Mouse (Mus musculus) layer of hippocampus, postnatal 25 days (tissue): ENCODE data around the gene Gm5089. TPM values are rescaled to one million over a fixed set of nuclear protein-coding genes. Genes with fewer than 3 reads are reported as not detected.

ENCODE experiments used
- DNase-seq, 2 experiments: peaks; one replicate each; pipeline ENCODE4 v3.0.0; 2022; ENCODE audit warnings: mixed read lengths in 2 of 2, low spot score in 1 of 2; ENCODE audit errors: extremely low spot score in 1 of 2
- total RNA-seq, 2 experiments: library from RNA; stranded (reverse); gene quantifications; 2 replicates each; pipeline ENCODE4 v1.2.3; 2021

Gm5089 gene
- total RNA-seq, 2 experiments from 2014 or later = 0.12 to 0.42 TPM

DNA sequence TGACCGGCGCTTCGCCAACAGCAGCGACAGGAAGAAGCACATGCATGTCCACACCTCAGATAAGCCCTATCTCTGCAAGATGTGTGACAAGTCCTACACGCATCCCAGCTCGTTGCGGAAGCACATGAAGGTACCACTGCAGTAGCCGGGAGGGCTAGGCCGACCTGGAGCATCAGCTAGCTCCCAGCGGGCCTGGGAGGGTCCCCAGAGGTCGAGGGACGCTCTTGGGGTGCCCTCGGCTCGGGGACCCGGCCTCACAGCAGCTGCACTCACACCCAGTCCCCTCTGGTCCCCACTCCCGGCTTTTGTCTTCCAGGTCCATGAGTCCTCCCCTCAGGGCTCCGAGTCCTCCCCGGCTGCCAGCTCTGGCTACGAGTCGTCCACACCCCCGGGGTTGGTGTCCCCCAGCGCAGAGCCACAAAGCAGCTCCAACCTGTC is 27.7 kb upstream of the Gm5089 start:
- DNase-seq = no peak

DNA sequence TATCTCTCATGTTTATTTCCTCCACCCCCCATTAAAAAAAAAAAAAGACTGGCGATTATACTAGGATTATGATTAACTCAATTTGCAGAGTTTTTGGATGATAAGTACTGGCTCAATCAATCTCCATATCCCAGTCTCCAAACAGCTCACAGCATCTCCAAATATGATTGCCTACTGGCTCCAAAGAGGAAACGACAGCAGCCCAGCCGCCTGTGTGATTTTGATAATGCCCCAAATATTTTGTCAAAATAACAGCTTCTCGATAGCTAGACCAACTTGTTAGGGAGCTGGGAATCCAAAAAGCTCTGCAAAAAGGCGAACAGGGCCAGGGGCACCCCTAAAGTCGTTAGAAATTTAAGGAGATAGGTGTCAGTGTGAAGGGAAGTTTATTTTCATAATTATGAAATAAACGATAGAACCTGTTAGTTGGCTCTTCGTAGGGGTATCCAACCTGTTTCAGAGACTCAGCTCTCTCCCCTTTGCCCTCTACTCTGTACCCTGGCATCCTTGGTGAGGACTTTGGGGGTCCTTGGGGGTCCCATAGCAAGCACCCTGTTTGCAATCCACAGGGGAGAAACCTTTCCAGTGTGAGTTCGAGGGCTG is 27.2 kb upstream of the Gm5089 start:
- DNase-seq = no peak

DNA sequence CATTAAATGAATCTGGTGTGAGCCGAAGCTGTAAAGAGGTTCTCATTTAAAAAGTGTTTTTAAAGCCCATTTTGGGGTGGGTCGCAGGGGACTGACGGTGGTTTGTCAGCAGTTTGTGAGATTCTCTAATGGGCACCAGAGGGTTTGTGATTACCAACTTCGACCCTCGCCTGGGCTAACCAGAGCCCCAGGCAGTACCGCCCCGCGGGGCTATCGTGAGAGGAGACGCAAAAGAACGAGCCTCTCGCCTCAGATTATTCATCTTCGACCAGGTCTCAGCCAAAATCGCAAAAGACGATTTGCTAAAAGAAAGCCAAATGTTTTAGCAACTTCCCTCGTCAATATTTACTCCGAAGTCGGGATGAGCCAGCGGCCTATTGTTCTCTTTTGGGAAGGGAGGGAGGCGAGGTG is 26.4 kb upstream of the Gm5089 start:
- no peak for DNase-seq

DNA sequence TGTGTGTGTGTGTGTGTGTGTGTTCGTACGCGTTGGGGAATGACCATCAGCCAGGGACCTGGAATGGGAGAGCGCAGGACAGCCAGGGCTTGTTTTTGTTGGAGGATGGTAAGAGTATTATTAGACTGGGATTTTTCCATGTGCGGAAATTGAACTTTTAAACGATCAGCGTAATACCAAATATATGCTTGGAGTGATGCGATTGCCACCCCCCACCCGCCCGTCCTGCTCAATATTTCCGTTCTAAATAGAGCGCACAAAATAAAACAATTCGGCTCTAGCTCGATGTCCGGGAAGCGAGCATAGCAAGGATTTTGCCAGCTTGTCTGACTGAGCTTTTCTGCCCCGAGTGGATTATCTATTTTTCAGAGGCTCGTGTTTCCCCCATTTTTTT is 25.9 kb upstream of the Gm5089 start:
- no peak for DNase-seq

DNA sequence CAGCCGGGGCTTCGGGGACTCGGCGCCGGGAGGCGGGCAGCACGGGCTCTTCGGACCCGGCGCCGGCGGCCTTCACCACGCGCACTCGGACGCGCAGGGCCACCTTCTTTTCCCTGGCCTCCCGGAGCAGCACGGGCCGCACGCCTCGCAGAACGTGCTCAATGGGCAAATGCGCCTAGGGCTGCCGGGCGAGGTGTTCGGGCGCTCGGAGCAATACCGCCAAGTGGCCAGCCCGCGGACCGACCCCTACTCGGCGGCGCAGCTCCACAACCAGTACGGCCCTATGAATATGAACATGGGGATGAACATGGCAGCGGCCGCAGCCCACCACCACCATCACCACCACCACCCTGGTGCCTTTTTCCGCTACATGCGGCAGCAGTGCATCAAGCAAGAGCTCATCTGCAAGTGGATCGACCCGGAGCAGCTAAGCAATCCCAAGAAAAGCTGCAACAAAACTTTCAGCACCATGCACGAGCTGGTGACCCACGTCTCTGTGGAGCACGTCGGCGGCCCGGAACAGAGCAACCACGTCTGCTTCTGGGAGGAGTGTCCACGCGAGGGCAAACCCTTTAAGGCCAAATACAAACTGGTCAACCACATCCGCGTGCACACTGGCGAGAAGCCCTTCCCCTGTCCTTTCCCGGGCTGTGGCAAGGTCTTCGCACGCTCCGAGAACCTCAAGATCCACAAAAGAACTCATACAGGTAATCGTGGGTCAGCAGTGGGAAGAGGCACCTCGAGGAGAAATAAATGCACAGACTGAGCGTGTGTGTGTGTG is 25.3 kb upstream of the Gm5089 start:
- no peak for DNase-seq

DNA sequence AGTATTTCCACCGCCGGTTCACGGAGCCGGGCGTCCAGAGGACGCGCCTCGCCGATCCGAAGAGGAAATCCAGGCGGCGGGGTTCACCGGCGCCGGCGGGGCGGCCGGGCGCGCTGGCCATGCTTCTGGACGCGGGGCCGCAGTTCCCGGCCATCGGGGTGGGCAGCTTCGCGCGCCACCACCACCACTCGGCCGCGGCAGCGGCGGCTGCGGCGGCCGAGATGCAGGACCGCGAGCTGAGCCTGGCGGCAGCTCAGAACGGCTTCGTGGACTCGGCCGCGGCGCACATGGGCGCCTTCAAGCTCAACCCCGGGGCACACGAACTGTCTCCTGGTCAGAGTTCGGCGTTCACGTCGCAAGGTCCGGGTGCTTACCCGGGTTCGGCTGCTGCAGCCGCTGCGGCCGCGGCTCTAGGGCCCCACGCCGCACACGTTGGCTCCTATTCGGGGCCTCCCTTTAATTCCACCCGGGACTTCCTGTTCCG is 24.7 kb upstream of the Gm5089 start:
- no peak for DNase-seq

DNA sequence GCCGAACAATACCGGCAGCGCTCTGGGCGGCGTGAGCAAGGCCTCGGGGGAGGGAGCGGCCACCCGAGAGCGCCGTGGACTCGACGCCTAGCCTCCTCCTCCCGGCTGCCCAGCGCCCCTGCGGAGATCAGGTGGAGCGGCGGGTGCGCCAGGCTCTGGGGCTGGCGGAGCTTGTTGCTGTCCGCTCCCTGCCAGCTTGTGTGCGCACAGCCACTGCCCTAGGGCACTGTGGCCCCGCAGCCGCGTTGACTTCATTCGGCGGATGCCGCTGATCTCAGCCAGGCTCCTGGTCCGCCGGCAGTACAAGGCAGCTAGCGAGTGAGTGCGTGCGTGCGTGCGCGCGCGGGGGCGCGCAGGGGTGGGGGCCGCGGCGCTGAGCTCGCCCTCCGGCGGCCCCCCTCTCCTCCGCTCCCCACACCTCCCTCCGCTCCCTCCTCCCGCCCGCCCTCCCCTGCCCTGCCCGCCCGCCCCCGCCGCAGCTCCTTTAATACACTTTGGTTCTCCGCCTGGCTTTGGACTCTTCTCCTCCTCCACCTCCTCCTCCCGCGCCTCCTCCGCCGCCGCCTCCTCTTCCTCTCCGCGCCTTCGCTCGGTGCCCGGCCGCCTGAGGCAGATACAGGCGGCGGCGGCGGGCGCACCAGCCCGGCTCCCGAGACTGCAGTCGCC is 24.1 kb upstream of the Gm5089 start, which contains the start of gene Zic2:
Zic2 (plus strand) TSS at position 545 of the 666 bp plus-strand sequence.
- peak in 1 of 2 experiments; percentile 51 for DNase-seq

DNA sequence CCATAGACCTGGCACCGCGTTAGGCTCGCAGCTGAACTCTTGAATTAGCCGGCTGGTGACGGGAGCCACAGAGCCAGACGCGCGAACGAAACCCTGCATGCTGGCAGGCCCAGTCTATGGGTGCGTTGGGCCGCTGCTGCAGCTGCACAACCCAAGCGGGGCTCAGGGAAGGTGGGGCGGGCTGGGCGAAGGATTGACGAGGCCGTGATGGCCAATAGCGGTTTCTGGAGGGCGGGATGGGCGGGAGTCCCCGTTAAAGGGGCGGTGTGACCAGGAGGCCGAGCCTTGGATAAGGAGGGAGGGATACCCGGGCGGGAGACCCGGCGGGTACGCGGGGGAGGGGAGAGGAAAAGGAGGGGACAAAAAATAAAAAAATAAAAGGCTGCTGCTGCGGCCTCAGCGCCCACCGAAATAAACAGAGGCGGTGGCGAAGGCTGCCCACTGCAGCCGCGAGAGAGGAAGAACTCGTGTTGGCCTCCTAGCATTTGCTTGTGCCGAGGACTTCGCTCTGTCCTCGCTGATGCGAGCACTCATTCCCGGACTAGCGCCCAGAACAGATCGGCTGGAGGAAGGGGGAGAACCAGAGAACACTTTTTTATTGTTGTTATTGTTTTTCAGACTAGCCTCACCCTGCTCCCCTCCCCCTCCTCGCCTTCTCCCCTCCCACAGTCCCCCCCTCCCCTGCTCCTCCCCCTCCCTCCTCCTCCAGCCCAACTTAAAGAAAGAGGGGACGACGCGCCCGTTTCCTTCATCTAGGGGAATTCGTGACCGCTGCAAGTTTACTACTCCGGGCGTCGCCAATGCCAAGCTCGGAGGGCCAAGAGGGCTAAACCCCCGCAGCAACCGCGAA is 23.4 kb upstream of the Gm5089 start:
- no peak for DNase-seq

DNA sequence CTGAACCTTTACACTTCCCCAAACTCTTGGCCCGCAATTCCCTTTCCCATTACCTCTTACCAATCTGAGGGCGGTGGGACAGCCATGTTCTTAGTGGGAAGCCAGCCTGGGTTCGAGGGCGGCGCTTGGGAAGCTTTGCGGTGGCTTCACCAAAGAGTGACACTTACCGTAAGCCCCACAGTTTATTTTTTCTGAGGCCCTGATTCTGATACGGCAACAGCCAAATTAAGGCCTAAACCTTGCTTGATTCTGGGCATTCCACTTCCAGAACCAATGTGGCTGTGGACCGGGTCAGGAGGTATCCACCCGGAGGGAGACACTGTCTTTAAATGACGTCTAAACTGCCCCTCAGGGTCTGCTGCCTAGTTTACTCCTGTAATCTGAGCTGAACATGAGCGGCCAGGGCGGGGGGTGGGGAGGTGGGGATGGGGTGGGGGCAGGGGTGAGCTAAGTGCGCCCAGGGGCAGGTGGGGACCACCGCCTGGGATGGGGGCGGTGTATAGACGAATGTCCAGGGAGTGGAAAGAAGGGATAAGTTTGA is 22.4 kb upstream of the Gm5089 start:
- DNase-seq = no peak

DNA sequence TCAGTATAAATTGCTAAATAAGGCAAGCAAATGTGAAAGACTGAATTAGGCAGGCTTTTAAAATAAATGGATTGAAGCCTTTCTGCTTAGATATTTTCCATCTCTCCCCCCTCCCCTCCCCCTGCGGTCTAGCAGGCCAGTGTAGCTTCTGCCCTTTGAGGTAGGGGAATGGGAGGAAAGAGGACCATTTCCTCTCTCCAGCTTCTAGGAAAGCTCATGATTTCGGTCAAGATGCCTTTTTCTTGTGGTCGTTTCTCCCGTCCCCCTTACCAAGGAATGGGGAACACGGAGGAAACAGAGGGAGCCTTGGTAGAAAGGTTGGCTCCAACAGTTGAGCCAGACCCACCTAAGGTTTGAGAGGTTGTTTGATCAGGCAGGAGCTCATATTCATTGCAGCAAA is 21.7 kb upstream of the Gm5089 start:
- no peak for DNase-seq

DNA sequence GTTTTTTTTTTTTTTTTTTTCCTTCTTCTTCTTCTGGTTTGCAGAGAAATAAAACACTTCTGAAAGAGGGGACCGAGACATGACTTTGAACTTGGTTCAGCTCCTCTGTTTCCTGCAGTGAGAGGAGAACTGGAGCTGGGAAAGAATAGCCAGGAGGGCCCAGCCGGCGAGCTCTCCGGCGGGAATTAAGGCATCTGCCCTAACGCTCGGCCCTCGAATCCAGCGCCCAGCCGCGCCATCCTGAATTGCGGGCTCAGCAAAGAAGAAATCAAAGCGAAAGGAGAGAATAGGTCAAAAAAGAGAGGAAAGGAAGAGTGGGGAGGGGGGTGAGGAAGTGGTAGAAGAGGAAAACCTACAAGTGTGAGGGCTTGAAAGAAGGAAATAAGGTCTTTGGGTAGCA is 21.2 kb upstream of the Gm5089 start:
- no peak for DNase-seq

DNA sequence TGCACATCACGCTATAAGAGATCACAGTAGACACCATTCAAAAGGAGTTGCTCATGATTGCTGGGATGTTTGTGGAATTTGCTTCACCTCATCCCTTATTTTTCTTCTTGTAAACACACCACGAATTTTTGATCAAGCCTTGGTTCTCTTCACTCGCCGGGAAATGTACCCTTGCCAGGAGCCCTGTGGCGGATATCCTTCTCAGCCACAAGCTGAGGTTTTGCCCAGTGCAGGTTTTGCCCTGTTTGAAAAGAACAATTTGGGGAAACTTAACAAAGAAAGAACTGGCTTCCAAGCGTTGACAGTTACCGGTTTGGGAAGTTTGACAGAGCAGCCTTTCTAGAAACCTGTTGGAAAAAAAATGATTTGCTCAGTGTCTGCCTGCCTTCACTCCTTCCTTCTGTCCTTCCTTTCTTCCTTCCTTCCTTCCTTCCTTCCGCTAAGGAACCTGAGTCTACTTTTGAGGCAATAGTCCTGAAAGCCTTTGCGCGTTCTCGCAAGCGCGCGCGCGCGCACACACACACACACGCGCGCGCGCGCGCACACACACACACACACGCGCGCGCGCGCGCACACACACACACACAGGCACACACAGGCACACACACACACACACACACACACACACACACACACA is 20.7 kb upstream of the Gm5089 start:
- no peak for DNase-seq

DNA sequence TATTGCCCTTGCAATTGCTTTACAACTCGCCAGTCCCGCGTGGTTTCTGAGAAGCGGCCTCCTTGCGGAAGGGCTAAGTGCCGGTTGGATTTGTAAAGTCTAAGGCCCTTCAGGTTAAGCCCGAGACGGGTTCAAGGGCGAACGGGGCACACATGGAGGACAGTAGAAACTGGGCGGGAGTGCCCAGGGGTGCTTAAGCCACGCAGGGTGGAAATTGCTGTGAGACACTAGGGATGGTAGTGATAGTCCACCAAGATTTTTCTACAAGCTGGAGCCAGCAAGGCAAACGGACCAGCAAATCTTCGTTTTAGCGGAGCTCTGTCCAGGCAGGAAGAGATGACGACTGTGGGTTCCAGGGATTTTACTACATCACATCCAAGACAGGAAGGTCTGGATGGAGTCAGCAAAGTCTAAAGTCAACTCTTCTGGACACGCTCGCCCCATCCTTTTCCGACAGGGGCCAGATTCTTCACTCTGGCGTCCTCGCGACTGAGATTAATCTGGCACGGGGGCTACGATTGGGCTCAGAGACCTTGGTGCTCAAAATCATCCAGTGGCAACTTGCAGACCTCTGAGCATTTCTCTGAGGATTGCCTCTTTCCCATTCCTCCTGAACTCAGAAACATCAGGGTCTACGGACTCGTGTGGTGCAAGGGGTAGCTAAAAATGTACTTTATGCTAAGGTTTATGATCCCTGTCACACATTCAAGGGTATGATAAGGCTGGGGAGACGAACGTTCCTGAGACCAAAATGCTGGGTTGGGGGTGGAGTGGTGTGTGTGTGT is 18.2 kb upstream of the Gm5089 start:
- no peak for DNase-seq

DNA sequence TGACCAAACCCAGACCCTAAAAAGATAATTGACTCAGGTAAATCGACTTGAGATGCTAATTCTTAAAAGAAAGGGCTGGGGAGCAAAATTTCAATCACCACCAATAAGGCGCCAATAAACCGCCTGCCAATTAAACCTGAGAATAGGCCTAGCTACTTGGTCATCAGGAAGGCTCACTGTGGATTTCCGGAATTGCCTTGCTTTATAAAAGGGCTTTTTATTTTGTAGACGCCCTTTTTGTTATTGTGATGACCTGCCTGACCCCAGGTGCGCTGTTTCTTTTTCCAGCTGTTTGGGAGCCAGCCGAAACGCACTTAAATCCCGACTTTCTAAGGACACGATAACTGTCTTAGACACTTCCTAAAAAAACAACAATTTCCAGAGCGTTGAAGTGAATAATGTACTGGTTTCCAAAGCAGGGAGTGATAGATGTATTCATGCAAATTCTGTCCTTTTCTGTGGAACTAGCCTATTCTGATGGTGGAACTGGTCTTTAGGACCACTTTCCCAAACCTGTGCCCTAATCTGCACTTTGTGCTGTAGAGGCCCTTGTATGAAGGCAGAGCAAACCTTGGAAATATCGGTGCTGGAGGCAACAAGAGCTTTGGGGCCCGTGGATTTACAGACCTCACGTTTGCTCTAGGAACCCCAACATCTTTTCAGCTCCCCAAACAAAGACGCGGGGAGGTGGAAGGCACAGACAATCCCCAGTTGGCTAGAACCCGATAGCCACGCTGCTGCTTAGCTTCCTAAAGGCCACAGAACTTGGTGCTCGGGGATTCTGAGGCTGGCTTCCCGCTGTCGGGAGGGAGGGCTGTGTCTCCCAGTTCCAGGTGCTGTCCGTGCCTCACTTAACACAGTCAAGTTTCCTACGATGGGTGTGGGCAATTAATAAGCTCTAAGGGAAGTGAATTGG is 17.3 kb upstream of the Gm5089 start:
- DNase-seq = no peak

DNA sequence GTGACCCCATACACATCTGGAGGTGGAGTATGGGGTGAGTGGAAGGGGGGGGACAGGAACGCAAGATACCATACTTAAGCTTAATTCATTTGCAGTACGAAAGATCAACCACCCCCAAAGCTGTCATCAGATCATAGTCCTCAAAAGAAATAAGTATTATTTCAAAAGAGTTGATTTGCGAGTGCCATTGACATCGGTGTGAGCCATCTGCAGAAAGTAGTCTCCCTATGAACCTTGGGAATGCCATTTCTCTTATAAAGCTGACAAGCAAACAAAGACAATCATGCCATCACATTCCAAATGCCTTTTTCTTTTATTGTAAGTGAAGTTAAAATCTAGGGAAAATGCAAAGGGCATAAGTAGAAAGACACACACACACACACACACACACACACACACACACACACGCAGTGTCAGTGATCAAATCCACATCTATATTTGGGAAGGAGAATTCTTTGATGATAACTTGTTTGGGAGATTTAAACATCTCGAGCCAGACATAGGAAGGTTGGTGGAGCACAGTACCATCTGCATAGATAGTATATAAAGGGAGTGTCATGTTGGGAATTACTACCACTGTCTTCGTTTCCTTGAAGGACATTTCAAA is 15.9 kb upstream of the Gm5089 start:
- no peak for DNase-seq

DNA sequence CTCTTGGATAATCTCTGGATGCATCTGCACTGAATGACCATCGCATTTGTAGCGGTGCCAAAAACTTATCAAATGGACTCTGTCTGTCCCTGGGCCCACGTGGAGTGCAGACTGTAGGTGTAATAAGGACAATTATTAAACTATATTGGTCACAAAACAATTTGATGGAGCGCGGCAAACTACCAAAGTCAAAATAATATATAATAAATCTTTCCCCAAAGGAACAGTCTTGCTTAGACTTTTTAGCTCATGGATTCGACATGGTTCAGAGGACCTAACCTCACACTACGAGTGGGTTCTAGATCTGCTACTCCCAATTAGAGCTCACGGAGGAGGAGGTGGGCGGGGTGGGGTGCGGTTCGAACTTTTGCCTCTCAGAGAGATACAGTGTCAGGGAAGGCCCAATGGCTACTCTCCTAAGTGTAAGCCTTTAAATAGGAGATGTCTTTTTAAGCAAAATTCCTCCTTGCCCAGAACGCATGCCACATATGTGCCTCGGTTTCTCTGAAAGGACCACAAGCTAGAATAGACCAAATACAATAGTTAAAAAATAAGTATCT is 15.1 kb upstream of the Gm5089 start:
- DNase-seq = no peak
